Mouse (Mus musculus) ES-CJ7 (cell line): ENCODE measurements around the gene Naa40.

ENCODE experiments used
- DNase-seq: peaks from one replicate; pipeline ENCODE4 v3.0.0; 2011; ENCODE audit warnings: low read depth, low spot score

Gene Naa40

DNA sequence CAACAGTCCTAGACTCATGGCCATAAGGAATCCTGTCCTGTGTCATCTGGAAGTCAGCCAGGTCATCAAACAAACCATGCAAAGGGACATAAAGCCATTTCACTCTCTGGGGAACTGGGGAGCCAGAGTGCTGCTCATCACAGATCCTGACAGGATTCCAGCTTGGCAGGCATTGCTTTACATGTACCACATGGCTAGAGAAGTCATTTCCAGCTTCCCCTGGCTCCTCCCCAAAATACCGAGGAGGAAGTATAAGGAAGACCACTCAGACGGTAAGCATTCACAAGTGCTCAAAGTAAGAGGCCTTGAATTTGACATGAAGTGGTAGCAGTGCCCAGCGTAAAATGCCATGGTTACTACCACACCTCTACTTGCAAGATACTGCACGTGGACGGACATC lies 26.5 kb downstream of the Naa40 start:
- DNase-seq: no peak

DNA sequence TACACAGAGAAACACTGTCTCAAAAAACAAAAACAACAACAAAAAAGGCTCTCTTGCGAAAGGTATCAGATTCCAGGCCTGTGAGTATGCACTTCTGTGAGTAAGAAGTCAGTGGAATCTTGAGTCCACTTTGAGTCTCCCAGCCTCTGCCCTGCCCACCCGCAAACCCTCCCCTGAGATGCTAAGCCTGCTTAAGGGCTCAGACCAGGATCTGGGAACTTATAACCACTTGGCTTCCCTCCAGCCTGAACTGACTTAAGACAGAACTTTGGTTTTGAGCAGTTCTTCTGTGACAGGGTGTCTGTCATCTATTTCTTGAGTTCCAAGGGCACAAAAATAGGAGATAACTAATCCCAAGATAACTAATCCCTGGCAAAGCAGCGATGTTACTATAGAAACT lies 28.0 kb downstream of the Naa40 start:
- no peak for DNase-seq

DNA sequence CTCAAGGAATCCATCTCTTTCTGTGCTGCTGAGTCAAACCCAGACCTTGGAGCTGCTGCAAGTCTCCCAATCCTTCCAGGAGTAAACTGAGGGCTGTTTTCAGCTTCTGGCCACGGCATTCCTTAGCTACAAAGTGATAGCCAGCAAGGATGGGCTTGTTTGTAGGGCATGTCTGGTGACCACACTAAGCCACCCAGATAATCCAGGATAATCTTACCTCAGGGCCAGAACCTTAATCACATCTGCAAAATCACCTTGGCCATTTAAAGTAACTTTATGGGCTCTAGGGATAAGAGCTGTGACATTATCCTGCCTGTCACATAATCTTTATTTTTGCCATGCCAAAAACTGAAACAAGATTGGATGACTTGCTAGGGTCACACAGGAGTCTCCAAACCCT lies 28.8 kb downstream of the Naa40 start:
- DNase-seq: no peak

DNA sequence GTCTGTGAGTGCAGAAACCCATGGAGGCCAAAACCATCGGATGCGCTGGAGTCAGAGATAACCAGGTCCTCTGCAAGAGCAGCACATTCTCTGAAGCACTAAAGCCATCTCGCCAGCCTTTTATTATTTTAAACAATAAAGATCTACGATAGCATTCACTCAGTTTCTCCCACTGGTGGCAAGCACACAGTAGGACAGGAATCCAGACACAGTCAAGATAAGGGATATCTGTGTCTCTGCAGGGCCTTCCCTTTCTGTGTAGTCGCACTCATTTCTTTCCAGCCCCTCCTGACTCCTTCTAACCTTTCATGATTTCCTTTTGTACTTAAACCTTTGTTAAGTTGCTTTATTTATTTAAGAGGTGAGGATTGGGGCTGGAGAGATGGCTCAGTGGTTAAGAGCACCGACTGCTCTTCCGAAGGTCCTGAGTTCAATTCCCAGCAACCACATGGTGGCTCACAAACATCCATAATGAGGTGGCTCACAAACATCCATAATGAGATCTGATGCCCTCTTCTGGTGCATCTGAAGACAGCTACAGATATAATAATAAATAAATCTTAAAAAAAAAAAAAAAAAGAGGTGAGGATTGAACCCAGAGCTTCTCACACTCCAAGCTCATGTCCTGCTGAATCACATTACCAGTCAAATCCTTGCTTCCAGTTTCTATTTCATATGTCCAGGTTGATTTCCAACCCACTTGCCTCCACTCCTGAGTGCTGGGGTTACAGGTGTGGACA lies 30.9 kb downstream of the Naa40 start:
- no peak for DNase-seq

DNA sequence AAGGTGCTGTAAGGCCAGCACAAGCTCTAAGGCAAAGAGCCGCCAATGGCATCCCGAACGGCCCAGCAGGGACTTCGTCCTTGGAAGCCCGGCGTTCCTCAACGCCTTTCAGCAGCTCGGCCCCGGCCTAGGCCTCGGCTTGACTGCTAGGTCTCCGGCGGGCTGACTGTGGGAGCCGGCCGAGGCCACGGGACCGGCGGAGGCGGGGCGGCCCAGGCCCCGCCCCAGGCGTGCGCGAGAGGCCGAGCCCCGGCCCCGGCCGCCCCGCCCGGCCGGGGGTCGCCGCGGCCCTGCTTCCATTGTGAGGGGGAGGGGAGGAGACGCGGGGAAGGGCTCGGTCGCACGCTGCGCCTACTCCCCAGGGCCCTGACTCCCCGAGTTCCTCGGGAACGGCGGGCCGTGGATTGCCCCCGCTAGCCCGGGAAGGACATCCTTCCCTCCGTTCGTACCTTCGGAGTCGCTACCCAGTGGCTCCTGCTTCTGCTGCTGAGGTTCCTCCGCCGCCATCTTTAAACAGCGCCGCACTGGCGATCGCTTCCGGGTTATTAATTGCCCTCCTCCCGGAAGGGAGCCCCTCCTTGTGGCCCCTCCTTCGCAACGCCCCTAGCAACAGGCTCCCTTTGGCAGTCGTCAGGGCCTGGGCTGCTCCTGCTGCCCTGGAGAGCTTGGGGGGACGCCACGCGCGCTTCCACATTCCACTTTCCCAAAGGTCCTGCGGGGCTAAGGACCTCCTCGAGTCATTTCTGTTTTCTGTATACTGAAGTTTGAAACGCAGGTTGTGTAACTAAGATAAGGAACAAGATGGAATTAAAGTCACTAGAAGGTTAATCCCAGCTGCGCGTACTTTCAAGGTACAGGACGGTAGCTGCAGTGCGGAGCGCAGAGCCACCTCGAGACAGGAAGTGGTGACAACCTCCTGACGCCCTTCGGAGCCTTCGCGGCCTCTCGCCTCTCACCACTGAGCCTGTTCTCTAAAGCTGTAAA lies 34.9 kb downstream of the Naa40 start, which contains the start of gene Otub1:
Gene Otub1, minus strand, starts transcription at position 564 of the 984 bp plus-strand sequence.
- DNase-seq: peak; percentile 95

DNA sequence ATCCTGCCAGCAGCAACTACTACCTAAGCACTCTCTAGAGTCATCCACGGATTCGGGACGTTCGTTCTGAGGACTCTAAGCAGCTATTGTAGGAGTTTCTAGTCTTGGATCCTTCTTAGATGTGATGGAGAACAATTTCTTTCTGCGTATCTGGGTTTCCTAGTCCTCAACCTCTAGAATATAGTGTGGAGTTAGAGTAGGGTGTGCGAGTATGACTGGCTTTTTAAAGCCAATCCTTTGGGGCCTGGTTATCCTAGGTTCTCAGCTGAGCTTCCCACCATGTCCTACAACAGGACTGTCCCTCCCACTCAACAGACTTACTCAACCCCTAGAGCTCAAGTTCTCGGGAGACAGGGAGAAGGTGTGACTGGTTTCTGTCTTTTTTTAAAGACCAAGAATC lies 35.7 kb downstream of the Naa40 start:
- no peak for DNase-seq

DNA sequence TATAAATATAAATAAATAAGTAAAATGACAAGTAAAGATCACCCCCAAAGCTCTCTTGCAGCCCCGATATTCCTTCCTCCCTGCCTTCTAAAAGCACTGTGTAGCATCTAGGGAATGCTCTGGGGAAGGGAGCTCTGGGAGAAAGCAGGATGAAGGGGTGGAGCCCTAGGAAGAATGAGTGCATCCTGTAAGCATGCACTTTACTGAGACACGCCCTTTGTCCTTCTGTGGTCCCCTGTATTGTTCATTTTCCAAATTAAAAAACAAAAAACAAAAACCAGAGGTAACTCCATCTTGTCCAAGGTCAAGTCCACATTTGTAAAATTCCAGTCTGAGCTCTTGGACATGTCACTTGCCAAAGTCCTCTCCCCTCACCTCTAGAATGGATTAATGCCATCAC lies 36.1 kb downstream of the Naa40 start:
- DNase-seq: no peak

DNA sequence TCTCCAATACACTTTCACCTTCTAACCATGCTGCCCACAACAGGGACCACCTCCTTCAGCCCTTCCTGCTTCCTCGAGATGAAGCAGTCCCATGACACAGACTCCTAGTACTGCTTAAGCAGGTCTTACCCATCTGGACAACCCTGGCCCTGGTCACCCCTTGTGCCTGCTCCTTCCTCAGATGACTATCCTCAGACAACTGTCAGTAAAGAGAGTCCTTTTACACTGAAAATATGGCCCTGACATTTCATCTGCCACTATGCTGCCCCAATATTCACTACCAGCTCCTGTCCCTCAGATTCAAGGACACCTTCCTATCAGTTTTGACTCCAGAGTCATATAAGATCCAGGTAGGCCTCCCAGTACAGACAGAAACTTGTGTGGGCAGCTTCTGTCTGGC lies 40.6 kb downstream of the Naa40 start:
- DNase-seq: no peak

DNA sequence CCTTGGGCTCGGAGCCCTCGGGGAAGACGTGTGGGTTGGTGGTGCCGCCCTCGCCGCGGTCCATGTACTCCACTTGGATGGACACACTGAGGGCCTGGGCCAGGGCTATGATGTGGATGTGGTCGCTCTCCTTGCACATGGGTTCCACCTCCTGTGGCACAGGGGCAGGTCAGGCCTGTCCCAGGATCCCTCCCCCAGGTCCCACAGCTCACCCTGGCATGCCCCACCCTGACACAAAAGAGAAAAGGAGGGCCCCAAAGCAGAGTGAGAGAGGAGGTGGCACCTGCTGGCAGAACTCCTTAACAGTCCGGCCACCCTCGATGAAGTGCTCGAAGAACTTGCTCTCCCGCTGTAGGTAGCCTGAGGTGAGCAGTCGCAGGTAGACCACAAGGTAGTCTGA lies 41.9 kb downstream of the Naa40 start:
- DNase-seq: no peak

DNA sequence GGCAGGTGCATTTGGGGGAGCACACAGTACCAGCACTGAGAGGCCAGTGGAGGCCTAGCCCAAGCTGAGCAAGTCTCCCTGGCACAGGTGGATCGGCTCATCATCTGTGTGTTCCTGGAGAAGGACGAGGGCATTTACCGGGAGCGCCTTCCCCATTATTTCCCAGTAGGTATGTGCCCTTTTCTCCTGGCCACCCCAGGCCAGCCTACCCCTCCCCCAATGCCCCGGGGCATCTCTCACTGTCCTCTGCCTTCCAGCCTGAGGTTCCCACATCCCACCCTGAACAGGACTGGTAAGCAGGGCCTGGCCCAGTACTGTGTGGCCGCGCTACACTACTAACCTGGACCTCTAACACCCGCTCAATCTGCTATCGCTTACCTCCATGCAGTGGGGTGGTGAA lies 43.5 kb downstream of the Naa40 start:
- no peak for DNase-seq

DNA sequence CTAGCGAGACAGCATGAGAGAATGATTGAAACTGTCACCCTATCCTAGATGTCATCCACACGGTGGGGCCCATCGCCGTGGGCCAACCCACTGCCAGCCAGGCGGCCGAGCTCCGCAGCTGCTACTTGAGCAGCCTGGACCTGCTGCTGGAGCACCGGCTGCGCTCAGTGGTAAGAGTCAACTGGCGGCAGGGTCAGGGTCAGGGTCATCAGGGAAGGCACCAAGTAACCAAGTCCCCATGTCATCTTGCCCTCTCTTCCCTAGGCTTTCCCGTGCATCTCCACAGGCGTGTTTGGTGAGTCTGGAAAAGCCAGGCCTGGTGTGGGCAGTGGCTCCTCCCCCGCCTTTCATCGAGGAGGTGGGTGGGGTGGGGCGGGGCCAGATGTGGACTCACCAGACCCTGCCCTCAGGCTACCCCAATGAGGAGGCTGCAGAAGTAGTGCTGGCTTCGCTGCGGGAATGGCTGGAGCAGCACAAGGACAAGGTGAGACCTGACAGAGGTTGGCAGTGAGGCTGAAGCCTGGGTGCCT lies 44.2 kb downstream of the Naa40 start:
- peak; percentile 81 for DNase-seq

DNA sequence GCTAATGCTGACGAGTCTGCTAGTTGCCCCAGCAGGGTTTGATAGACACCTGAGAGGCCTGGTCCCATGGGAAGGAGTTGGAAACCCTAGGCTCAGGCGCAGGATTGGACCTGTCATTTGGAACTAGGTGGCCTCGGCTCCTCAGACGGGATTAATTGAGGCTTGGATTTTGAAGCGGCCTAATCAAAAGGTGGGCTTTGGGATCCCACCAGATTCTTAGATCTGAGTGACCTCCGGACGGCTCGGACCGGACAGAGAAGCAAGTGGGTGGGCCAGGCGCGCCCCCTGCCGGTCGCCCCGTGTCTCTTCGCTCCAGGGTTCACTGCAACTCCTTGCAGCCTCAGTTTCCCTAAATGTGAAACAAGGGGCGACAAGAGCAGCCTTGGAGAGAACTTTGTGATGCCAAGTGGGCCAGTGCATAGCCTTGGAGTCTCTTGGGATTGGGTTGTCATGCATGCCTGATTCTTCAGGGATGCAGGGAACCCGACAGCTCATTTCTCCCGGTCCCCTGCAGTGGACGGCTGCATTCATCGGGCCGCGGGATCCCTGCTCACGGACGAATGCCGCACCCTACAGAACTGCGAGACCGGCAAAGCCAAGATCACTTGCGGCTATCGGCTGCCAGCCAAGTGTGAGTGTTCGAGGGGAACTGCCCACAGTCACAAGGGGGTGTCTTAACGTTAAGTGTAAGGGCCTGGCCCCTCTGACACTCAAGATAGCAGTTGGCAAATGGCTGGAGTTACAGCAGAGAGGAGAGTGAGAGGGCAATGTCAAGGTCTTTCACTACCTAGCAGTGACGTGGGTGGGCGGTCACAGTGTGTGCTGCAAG lies 44.9 kb downstream of the Naa40 start:
- peak; percentile 41 for DNase-seq

DNA sequence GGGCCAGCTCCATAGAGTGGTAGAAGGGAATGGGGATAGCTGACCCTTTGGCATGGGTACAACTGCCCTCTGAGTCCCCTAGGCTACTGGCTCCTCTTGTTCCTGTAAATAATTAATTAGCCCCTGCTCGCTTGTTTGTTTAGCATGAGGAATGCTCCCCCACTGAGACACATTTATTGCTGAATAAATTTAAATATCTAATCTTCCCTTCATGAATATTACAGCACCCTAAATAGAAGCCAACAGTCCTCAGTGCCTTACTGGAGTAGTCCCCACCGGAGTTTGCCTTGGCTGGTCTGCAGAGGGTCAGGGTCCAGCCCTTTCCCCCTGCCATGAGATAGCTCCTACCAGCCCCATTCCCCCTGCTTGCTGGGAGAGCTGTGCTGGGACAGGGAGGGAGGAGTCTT lies 48.4 kb downstream of the Naa40 start:
- DNase-seq: no peak

DNA sequence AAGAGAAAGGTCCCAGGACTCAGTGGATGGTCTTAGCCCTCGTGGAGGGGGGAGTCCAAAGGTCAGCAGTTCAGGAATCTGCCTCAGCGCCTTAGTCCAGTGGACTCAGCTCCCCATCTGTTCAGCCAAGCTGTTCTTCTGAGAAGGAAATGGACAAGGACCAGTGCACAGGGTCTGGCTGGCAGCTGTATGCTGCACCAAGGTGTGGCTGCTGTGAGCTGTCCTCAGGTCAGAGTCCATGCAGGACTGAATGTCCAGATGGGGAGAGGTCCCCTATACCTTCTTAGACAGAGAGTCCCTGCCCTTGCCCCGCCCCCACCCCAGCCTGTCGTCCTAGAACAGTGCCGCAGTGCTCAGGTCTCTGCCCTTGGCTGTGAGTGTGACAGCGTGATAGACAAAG lies 49.3 kb downstream of the Naa40 start:
- no peak for DNase-seq

DNA sequence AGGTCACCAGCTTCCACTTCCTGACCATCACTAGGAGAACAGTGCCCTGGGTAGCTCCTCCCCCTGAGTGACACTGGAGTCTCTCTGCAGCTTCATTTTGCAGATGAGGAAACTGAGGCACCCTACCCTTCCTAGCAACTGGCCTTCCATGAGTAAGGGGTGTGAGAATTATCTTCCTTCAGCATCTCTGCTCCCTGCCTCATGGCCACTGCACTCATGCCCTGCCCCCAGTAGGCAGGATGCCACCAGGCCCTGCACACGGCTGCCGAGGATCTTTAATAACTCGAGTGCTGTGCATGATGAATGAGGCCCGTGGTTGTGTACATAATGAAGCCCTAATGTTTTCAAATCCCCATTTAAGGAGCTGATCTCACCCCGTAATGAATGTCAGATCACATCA lies 50.0 kb downstream of the Naa40 start:
- DNase-seq: no peak

DNA sequence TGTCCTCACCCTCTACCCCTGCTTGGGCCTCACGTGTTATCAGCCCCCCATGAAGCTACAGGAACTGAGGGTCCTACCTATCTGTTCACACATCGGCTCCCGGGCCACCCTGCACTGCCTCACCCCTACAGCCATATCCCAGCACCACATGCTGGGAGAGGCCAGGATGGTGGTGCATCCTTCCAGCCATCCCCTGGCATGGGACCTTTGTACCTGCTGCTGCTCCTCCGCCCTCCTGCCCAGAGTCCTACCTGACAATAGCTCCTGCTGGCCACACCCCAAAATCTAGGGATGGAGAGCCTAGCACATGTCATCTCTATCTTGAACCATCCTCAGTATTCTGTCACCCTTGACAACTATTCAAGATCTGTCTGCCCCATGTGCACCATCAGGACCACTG lies 52.0 kb downstream of the Naa40 start:
- no peak for DNase-seq

DNA sequence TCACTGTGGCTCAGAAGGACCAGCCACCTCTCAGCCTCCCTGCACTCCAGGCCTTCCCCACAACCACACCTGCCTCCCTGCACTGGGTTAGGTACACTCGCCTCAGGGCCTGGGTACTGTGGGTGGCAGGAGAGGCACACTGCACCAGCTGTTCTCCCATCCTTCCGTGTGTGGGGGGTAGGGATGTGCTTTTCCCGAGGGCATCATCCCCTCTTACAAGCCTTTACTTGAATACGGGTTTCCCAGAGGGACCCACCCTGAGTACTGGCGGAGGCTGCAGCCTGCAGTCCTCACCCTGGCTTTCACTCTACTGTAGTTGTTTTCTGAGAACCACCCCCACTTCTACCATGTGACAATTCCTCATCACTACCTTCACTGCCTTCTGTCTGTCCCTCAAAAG lies 53.8 kb downstream of the Naa40 start:
- DNase-seq: no peak

DNA sequence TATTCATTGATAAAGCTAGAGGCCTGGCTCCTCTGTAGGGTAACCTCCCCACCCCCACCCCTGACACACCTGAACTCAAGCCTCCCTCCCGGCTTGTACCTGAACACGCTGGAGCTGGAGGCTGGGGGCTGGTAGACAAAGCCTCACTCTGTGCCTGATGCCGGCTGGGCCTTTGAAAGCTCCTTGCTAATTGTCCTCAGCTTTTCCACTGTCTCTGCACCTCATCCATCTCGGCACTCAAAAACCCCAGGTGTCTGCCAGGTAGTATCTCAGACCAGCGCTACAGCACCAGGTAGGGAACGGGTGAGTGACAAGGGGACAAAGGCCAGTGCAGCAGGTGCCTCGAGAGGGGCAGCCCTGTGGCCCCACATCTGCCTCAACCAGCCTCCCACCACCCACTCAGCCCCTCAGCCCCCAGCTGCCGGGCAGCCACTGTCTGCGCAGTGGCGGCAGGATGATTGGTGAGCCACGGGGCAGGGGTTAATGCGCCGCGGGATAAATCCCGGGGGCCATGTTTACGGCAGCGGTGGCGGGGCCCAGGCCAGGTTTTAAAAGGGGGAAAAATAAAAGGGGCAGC lies 55.2 kb downstream of the Naa40 start:
- DNase-seq: no peak

DNA sequence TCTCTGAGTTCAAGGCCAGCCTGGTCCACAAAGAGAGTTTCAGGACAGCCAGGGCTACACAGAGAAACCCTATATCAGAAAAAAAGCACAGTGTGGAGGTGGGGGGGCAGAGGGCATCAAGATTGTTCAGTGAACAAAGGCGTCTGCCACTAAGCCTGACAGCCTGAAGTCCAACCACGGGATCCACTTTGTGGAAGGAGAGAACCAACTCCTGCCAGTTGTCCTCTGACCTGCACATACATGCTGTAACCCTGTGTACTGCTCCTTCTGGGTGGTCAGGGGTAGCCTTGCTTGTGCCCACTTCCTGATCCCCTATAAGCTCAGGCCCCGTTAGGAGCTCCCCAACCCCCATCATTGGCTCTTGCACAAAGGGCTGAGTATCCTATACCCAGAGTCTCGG lies 55.9 kb downstream of the Naa40 start:
- no peak for DNase-seq

DNA sequence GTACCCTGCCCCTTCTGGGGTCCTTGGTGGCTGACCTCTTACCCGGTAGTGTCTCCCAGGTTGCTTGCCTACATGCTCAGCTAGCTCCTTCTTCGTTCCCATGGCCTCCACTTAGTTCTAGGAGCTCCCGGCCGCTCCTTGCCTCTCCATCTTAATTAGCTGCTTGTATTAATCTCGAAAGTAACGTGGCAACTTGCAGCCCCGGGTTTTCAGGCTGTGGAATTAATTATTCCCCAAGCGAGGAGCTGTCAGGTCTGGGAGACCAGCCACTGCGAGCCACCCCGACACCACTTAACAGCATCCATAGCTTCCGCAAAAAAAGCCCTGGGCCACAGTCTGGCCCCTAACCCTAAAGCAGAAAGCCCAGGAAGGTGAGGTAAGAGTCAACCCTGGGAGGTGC lies 57.6 kb downstream of the Naa40 start:
- DNase-seq: no peak

DNA sequence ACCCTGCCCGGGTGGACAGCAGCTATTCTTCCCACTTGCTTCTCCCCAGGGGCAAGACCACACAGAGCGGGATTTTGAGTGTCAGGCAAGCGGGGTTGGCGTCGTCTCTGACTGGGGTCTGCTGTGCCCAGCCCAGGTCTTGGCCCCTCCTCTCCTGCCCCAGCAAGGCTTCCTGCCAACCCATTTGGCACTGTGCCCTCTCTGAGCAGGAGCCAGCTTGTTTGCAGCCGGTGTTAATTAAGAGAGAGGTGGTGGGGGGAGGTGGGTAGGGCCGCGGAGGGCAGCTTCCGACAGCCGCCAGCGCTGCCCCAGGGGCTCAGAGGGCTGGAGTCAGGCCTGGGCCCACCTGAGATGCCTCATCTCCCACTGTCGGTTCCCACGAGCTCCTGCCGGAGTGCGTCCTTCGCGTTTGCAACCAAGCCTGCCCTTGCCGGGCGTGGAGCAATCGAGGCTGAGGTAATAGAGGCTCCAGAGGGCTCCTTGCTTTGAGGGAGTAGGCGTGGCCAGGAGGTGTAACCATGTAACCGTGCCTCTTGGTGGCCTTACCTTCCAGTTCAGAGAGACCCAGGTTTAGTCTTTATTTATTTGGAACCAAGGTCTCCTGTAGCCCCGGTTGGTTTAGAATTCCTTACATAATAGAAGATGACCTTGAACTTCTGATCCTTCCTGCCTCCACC lies 58.6 kb downstream of the Naa40 start:
- DNase-seq: peak; percentile 72
